Mouse (Mus musculus) retina, postnatal 1 day (tissue): ENCODE data around the gene Noxred1.
A peak's percentile ranks its signal among the peaks of the same experiment; 100 is the strongest.
"Not testable (repeated sequence)": the region's sequence is repeated elsewhere in the genome, so short reads cannot be mapped to it uniquely, and the experiment has no call there.

ENCODE experiments used
- DNase-seq: peaks from one replicate; pipeline ENCODE4 v3.0.0-alpha.2; 2012

Noxred1 gene

DNA sequence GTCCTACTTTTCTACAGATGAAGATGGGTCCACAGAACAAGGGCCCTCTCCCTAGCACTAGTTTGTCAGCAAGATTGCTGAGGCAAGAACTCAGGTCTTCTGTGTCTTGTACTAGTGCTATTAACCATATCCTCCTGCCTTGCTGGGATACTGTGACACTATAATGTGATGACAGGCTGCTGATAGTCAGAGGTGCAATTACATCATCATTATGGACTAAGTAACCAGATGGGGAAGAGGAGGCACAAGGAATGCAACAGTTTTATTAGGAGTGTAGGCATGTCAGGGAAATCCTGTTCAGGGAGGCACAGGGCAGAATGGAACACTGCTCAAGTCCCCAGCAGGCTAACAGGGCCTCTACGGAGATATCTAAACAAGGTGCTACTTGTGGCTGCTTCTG, at the start of gene Noxred1:
Gene Noxred1 (minus strand): TSS at position 101 of the 400 bp plus-strand sequence.
- DNase-seq: no peak

DNA sequence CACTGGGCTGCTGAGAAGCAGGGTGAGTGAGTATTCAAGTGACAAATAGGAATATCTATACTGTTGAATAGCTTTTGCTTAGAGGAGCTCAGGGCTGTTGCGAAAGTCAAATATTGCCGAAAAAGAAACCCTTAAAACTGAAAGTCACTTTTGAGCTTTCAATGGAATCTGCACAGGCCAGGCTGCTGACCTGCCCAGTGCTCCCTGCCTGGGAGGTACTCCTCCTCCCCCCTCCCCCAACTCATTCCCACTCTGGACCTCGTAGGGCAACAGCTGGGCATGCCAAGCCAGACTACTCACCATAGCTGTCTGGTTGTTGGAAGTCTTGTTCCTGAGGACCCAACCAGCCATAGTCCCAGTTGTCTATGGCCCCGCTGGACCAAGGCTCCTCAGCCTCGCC, 46.2 kb upstream of the Noxred1 start:
- no peak for DNase-seq

DNA sequence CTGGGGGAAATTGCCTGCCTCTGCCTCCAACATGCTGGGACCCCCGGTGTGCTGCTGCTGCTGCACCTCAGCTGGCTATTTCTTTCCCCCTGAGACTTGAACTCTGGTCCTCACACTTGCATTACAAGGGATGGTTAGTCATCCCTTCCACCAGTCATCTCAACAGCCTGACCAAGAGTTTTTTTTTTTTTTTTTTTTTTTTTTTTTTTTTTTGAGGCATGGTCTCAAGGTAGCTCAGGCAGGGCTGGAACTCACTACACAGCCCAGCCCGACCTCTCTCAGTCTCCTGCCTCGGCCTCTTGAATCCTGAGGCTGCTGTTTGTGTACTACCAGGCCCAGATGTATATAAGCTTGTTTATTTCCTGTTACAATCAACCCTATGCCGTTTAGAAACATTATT, 45.7 kb upstream of the Noxred1 start:
- DNase-seq: no peak

DNA sequence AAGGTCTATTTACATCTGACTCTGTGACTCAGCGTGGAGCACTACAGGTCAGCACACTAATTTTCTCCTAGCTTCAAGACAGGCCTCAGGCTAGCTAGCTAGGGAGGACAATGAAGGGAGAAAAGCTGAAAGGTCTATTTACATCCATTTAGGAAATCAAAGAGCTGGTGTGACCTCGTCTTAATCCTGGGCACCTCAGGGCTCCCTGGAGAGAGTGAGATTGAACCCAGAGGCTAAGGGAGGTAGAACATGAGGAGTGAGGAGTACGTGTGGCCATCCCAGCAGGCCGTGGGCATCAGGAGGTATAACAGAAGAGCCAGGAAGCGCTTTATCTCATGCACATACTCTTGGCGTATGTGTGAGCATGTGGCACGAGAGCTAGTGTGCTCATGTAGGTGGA, 45.2 kb upstream of the Noxred1 start:
- no peak for DNase-seq

GRCm38 (mm10) chr12:87282743-87283142, 44.2 kb upstream of the Noxred1 start:
- no peak for DNase-seq

- DNase-seq: no peak
Measured at GRCm38 (mm10) chr12:87281766-87282165, 43.2 kb upstream of the Noxred1 start.

DNA sequence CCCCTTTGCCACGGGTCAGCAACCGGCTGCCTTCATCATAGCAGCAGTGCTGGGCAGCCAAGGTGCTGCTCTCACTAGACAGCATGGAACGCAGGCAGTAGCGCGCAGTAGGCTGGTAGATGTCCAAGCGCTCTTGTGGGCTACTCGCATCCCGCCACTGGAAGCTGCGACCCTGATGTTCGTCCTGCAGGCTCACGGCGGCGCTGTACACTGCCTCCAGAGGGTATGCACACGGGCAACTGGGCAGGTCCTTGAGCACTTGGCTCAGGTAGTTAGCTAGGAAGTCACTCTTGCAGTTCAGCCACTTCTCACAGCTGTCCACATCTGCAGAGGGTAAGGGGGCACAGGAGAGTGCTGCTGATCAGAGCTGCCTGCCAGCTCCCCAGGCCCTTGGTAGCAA, 41.3 kb upstream of the Noxred1 start:
- DNase-seq: peak; percentile 11

GRCm38 (mm10) chr12:87279350-87279749, 40.8 kb upstream of the Noxred1 start:
- DNase-seq: no peak

- DNase-seq: peak; percentile 34
Measured at GRCm38 (mm10) chr12:87278118-87278730, 39.7 kb upstream of the Noxred1 start.

- not testable (repeated sequence) for DNase-seq
Measured at GRCm38 (mm10) chr12:87277251-87277650, 38.7 kb upstream of the Noxred1 start.

DNA sequence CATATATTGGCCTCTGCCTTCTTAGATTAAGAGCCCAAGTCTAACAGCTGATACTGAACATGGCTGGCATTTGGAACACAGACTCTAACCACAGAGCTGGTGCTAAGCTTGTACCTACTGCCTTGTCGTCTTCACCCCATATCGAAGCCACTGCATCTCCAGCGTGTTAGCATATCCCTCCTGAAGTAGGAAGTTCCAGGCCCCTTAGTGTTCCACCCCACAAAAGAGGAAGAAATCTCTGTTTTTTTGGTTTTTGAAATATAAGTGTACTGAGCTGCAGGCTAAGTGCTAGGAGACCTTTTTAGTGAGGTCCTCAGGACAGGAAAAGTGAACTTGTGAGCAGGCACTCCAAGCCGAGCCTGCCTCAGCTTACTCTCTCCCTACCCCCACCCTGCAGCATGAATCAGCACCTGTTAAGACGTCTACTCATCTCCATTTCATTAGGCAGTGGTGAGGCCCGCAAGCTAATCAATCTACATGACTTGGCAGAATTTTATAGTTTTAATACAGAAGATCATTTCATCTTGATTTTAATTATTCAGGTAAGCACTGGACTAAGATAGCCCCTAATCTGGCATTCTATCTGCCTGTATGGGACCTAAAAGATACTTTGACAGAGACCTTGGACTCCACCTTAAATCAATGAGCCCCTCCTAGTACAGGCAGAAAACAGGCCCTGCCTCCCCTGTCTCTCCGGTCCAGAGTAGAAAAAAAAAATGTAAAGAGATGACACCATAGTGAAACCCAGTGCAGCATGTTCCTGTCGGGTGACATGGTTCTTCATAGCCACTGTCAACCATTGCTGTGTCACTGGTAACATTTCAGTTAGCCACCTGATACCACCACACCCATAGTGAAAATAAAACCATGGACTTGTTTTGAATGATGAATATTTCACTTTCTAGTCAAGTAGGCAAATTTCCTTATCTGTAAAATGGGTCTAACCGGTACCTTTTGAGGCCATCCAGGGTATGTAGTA, 36.6 kb upstream of the Noxred1 start:
- no peak for DNase-seq

DNA sequence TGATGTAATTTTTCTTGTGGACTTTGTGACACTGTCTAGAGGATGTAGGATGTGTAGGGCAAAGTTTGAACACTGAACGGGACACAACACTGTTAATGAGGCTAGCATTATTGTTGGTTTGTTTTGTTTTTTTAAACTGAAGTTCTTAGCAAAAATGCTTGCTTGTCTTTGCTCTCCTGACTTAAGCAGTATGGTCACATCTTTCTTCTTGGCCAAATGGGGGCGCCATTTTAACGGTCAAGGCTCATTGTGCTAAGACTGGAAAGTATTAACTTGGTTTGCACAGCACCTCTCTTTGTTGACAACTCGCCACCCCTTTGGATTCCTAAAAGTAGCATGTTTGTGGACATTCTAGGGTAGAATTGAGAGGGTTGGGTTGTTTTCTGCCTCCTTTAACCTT, 29.1 kb upstream of the Noxred1 start:
- peak; percentile 52 for DNase-seq

- no peak for DNase-seq
Measured at GRCm38 (mm10) chr12:87266827-87267603, 28.5 kb upstream of the Noxred1 start.

DNA sequence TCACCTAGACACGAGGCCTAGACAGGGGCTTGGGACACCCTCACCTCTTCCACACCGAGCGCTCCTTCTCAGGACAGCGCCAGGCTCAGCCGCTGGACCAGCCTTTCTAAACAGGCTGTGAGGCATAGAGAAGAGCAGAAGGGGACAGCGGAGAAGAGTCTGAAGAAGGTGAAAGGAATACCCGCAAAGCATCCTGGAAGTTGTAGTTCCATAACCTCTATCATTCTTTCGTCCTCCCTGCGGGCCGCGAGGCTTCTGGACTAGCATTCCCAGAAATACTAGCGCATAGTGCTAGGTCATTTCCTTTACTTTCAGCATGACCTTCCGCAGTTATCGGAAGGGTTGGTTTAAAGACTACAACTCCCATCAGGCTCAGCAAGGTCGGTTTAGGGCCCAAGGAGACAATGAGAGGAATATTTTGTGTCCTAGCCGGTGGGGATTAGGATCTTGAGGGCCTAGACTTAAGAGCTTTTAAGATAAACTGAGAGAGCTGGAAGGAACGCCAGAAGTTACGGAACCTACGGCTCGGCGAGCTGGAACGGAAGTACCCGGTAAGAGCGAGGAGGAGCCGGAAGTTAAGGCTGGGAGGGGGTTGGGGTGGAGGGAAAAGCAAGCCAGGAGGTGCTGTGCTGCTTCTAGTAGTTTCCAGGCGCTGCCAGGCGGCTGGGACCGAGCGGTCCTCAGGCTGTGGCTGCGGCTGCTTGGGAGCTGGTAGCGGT, 27.7 kb upstream of the Noxred1 start, which contains the start of the genes Vipas39 and Ahsa1:
Gene Vipas39 (minus strand): TSS at position 149 of the 719 bp plus-strand sequence.
Gene Ahsa1 (plus strand): TSS at position 372 of the 719 bp plus-strand sequence.
- peak; percentile 99 for DNase-seq

GRCm38 (mm10) chr12:87265444-87265843, 26.9 kb upstream of the Noxred1 start:
- DNase-seq: no peak

DNA sequence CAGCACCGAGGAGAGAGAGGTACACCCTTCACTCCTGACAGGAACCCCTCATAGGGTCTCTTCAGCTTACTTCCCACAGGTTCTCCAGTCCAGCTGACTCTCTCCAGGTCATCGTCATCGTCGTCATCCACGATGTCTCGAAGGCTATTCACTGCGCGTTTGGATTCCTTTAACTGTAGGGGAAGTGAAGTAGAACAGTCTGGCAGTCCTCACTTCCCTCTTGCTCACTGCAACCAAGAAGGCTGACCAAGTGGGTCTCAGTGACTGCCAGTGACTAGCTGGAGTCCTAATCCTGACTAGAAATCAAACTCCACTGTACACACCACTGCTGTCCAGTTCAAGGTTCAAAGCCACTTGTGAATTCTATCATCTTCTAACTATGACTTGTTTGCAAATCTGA, 22.0 kb upstream of the Noxred1 start:
- DNase-seq: no peak

GRCm38 (mm10) chr12:87256629-87257028, 18.1 kb upstream of the Noxred1 start:
- DNase-seq: no peak

- DNase-seq: no peak
Measured at GRCm38 (mm10) chr12:87253878-87254277, 15.3 kb upstream of the Noxred1 start.

DNA sequence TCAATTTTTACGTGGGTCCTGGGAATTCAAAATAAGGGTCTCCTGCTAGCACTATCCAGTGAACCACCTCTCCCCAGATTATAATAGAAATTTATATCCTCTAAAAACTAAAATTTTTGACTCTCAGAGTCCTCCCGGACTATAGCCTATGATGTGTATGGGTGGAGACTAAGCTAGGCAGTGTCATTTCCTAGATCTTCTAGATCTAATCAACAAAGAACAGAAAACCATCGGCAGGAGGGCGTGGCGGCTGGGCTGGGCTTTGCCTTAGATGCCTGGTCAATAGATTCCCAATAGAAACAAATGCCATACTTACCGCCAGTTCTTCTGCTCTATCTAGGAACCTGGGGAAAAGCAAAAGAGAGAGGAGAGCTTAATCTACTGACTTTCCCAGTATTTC, 11.6 kb upstream of the Noxred1 start:
- no peak for DNase-seq

DNA sequence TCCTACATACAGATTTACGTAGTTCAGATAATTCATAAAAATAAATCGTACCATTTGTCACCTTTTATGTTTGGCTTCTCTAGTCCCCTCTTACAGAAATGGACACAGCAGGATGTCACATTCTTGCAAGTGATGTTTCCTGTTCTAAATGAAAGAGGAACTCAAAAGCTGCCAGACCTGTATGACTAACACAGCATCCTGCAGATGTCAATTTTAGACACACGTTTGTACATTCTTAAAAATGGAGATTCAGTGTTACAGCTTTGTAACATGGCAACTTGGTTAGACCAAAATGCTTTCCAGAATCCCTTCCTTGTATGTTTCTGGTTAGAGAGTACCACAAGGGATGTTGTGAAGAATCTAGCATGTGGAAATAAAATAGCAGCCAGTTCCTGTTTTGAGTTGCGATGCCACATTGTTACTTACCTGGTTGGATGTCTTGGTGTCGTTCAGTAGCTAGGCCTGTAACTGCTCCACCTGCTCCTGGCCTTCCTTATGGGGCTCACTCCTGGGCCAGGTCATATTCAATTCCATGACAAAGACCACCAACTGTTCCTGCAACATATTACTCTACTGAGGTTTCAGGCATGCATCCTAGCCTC, 1.5 kb downstream of the Noxred1 start:
- no peak for DNase-seq

GRCm38 (mm10) chr12:87230379-87230895, 8.1 kb downstream of the Noxred1 start:
- DNase-seq: no peak

DNA sequence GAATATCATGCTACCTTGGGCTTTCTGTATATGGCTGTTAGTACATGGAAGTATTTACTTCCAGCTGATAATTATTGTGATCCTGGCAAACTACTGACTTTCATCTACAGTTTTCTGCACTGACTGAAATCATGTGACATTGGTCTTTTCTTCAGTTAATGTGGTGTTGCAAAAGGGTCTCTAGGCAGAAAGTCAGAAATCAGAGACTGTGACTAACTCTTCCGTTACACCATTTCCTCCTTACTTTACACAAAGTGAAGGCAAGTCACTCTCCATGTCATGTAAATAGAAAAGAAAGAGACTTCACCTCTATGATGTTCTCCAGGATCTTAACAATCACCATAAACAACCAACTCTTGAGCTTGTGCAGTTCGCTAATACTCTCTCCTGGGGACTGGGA, 8.9 kb downstream of the Noxred1 start:
- no peak for DNase-seq
